15 mouse cellular contexts compared by ENCODE assay signal in genomic region chr17:25950706-25951105, GRCm38 (mm10). TPM values are rescaled to one million over a fixed set of nuclear protein-coding genes. Genes with fewer than 3 reads are reported as not detected.
DNase-seq lines count a peak whose midpoint lies in the region; ATAC-seq and TF ChIP-seq lines count a peak whose summit lies in the region.
"Had no signal": no experiment of that assay in that cellular context is flagged by ENCODE, and none has a peak within 500 bp of the region (broad histone marks: within the 10 kb centered on the region; RNA-seq: fewer than 3 reads in every experiment).

No protein-coding gene starts in this region.

- peak overlapping the region; percentile 36; the same call in 1 of the 2 replicates for H3K4me3 ChIP-seq in kidney, adult 2 months (ENCODE audit: insufficient read depth, low read depth, low read length)
- peak overlapping the region; percentile 84 for H3K4me3 ChIP-seq in E14TG2a.4 (replicated peaks; ENCODE audit: low read length)
- H3K4me3 ChIP-seq in hindbrain, postnatal 0 days (ENCODE audit: low read length), result no peak overlapping the region; the same call in 1 of the 2 replicates
- H3K4me3 ChIP-seq: myocyte had no signal

- peak overlapping the region; percentile 51 for H3K4me2 ChIP-seq in hindbrain, postnatal 0 days (ENCODE audit: low read depth, low read length)

- H3K9ac ChIP-seq in hindbrain, postnatal 0 days (replicated peaks; ENCODE audit: low read length), result no peak overlapping the region

- 5% methylated on average over 3 of the region's 3 CpGs for WGBS in kidney, adult 2 months
- WGBS in hindbrain, postnatal 0 days, result 0% methylated on average over 1 of the region's 3 CpGs

- no peak for TF ChIP-seq CTCF in kidney, adult 2 months (conservative IDR thresholded peaks at IDR 0.05; ENCODE audit: insufficient read depth, insufficient read length, low read depth, low read length)
- TF ChIP-seq CTCF in E14TG2a.4 (conservative IDR thresholded peaks at IDR 0.05; ENCODE audit: low read length), result no peak
- no peak for TF ChIP-seq CTCF in hindbrain, postnatal 0 days (IDR thresholded peaks at IDR 0.05; ENCODE audit: low read depth)

- peaks cover 3% of the 10 kb centered on the region; the same call in 1 of the 2 replicates for H3K4me1 ChIP-seq in kidney, adult 2 months (ENCODE audit: control insufficient read depth, insufficient read depth, low read length)
- H3K4me1 ChIP-seq in E14TG2a.4 (replicated peaks; ENCODE audit: low read depth, low read length), result peaks cover 20% of the 10 kb centered on the region
- H3K4me1 ChIP-seq in hindbrain, postnatal 0 days (ENCODE audit: insufficient read depth, low read length), result 0 out of 2 replicates have a peak, but pooled peaks cover 3% of the 10 kb centered on the region

- no peaks in the 10 kb centered on the region for H3K27me3 ChIP-seq in kidney, adult 2 months (replicated peaks; ENCODE audit: control insufficient read depth, insufficient read depth, low read length)
- H3K27me3 ChIP-seq in E14TG2a.4 (ENCODE audit: insufficient read depth, low read length), result peaks cover 52% of the 10 kb centered on the region
- peaks cover 7% of the 10 kb centered on the region; the same call in 1 of the 2 replicates for H3K27me3 ChIP-seq in hindbrain, postnatal 0 days (ENCODE audit: insufficient read depth, low read length)

- no peak for ATAC-seq in hindbrain, postnatal 0 days

- H3K9me3 ChIP-seq in E14TG2a.4 (ENCODE audit: low read length), result no peaks in the 10 kb centered on the region
- H3K9me3 ChIP-seq in hindbrain, postnatal 0 days (ENCODE audit: low read length), result no peaks in the 10 kb centered on the region

- H3K27ac ChIP-seq in kidney, adult 2 months (ENCODE audit: insufficient read depth, low read depth, low read length), result 0 out of 2 replicates have a peak overlapping the region, but pooled peaks have one; percentile 0
- H3K27ac ChIP-seq in hindbrain, postnatal 0 days, result no peak overlapping the region

- peak; percentile 69 for DNase-seq in cerebellum, adult 9-11 months
- DNase-seq in cerebellum, adult 8-10 months, result no peak
- DNase-seq in kidney, adult 2 months, result no peak
- DNase-seq in kidney, adult 11 months, result no peak
- DNase-seq in hindbrain, postnatal 0 days (ENCODE audit: low spot score), result no peak
- DNase-seq in lung, postnatal 4 days, result no peak
- DNase-seq in lung, postnatal 25 days (ENCODE audit: low spot score), result no peak
- DNase-seq: adrenal gland, postnatal 25 days; heart, postnatal 36 days; right cerebral cortex, postnatal 14 days; thymus, adult 2 months had no signal

- no peak for TF ChIP-seq POLR2A in kidney, adult 2 months (IDR thresholded peaks at IDR 0.05; ENCODE audit: low read depth, low read length)

- H3K36me3 ChIP-seq in kidney, adult 2 months (ENCODE audit: control insufficient read depth, insufficient read depth, low read length), result no peaks in the 10 kb centered on the region
- no peaks in the 10 kb centered on the region for H3K36me3 ChIP-seq in E14TG2a.4 (ENCODE audit: insufficient read depth, low read length)
- H3K36me3 ChIP-seq in hindbrain, postnatal 0 days (ENCODE audit: insufficient read depth, low read length), result no peaks in the 10 kb centered on the region

RNA-seq across cellular contexts. Expression of gene A930017K11Rik, which starts 1.7 kb away (rescaled TPM):
- polyA plus RNA-seq in kidney, adult 2 months (2012; rRNA removed), result 7.2 and 8.3 TPM in 2 replicates
- 5.6 and 7.2 TPM in 2 replicates for total RNA-seq in hindbrain, postnatal 0 days (2014; rRNA removed)
- polyA plus RNA-seq in hindbrain, postnatal 0 days (2015; fragmentation: Nextera tagmentation; extraction: Ambion mirVana), result 4.4 and 5.0 TPM in 2 replicates
- total RNA-seq: adrenal gland, postnatal 25 days; MEL had no signal

RNA-seq across cellular contexts. Expression of gene Nhlrc4, which starts 5.9 kb away (rescaled TPM):
- 16.0 and 21.0 TPM in 2 replicates for polyA plus RNA-seq in kidney, adult 2 months (2012; rRNA removed)
- 0.61 and 0.68 TPM in 2 replicates for total RNA-seq in hindbrain, postnatal 0 days (2014; rRNA removed)
- polyA plus RNA-seq in hindbrain, postnatal 0 days (2015; fragmentation: Nextera tagmentation; extraction: Ambion mirVana), result 0.30 and 0.72 TPM in 2 replicates
- total RNA-seq: adrenal gland, postnatal 25 days; megakaryocyte-erythroid progenitor cell, adult 5-6 weeks had no signal

RNA-seq across cellular contexts. Expression of gene Pigq, which starts 6.0 kb away (rescaled TPM):
- polyA plus RNA-seq in kidney, adult 2 months (2012; rRNA removed), result 236 and 270 TPM in 2 replicates
- total RNA-seq in hindbrain, postnatal 0 days (2014; rRNA removed), result 90.6 and 99.7 TPM in 2 replicates
- 69.7 and 76.3 TPM in 2 replicates for polyA plus RNA-seq in hindbrain, postnatal 0 days (2015; fragmentation: Nextera tagmentation; extraction: Ambion mirVana)

RNA-seq across cellular contexts. Expression of gene Rab40c, which starts 31.2 kb away (rescaled TPM):
- 31.3 and 34.8 TPM in 2 replicates for polyA plus RNA-seq in kidney, adult 2 months (2012; rRNA removed)
- total RNA-seq in hindbrain, postnatal 0 days (2014; rRNA removed), result 33.2 and 39.1 TPM in 2 replicates
- 34.7 and 35.3 TPM in 2 replicates for polyA plus RNA-seq in hindbrain, postnatal 0 days (2015; fragmentation: Nextera tagmentation; extraction: Ambion mirVana)

RNA-seq across cellular contexts. Expression of gene Capn15, which starts 34.9 kb away (rescaled TPM):
- 24.0 and 31.6 TPM in 2 replicates for polyA plus RNA-seq in kidney, adult 2 months (2012; rRNA removed)
- total RNA-seq in hindbrain, postnatal 0 days (2014; rRNA removed), result 35.1 and 41.4 TPM in 2 replicates
- 19.0 and 20.1 TPM in 2 replicates for polyA plus RNA-seq in hindbrain, postnatal 0 days (2015; fragmentation: Nextera tagmentation; extraction: Ambion mirVana)
